Mouse (Mus musculus) neural tube, embryonic 12.5 days (tissue): ENCODE results near the gene Snd1. TPM values are rescaled to one million over a fixed set of nuclear protein-coding genes. Genes with fewer than 3 reads are reported as not detected.

Experiments used
- ATAC-seq: fragments of 200-750 bp; cut with Nextera tagmentation; 2 replicates; pipeline ENCODE4 v1.8.0; 2017; ENCODE audit warnings: low read depth, mild to moderate bottlenecking, moderate TSS enrichment, moderate library complexity; ENCODE audit not compliant: low FRiP score
- H3K27ac ChIP-seq: fragments of 300-500 bp; sonication (generic); 2 replicates; pipeline ENCODE4 v1.5.1; 2016
- H3K27me3 ChIP-seq: fragments of 300-500 bp; sonication (generic); replicated peaks from 2 replicates; pipeline ENCODE4 v1.6.1; 2016; ENCODE audit warnings: mild to moderate bottlenecking
- H3K36me3 ChIP-seq: fragments of 300-500 bp; sonication (generic); 2 replicates; pipeline ENCODE4 v1.6.1; 2016; ENCODE audit warnings: mild to moderate bottlenecking
- H3K4me1 ChIP-seq: fragments of 300-500 bp; sonication (generic); 2 replicates; pipeline ENCODE4 v1.6.1; 2016
- H3K4me2 ChIP-seq: fragments of 300-500 bp; sonication (generic); replicated peaks from 2 replicates; pipeline ENCODE4 v1.6.1; 2016; ENCODE audit warnings: mild to moderate bottlenecking
- H3K4me3 ChIP-seq: fragments of 300-500 bp; sonication (generic); 2 replicates; pipeline ENCODE4 v1.5.1; 2016
- H3K9ac ChIP-seq: fragments of 300-500 bp; sonication (generic); 2 replicates; pipeline ENCODE4 v1.6.1; 2016; ENCODE audit warnings: mild to moderate bottlenecking
- H3K9me3 ChIP-seq: fragments of 300-500 bp; sonication (generic); 2 replicates; pipeline ENCODE4 v1.6.1; 2016; ENCODE audit warnings: mild to moderate bottlenecking
- WGBS: fragments of 180-500 bp; shearing (Covaris S2); methylation state at CpG from one replicate; pipeline ENCODE4 v1.1.7; 2016; 5-methylcytosine and 5-hydroxymethylcytosine counted together
- polyA plus RNA-seq: library from polyadenylated mRNA; unstranded; fragments of >200 nt; fragmentation: Nextera tagmentation; extraction: Ambion mirVana; gene quantifications from 2 replicates; pipeline ENCODE4 v1.2.1, GENCODE M21; 2016

The Snd1 gene
- polyA plus RNA-seq, 1 experiment from 2014 or later: 101 TPM

GRCm38 (mm10) chr6:28975106-28975505 lies 500.2 kb downstream of the Snd1 start:
- no peak overlapping the region for H3K4me3 ChIP-seq
- H3K27ac ChIP-seq: no peak overlapping the region
- H3K4me1 ChIP-seq: 0 out of 2 replicates have a peak, but pooled peaks cover 3% of the 10 kb centered on the region
- no peaks in the 10 kb centered on the region for H3K36me3 ChIP-seq
- ATAC-seq: no peak
- WGBS: 100% methylated on average over 1 of the region's 1 CpGs
- no peak overlapping the region for H3K4me2 ChIP-seq
- no peaks in the 10 kb centered on the region; the same call in 1 of the 2 replicates for H3K27me3 ChIP-seq
- no peaks in the 10 kb centered on the region for H3K9me3 ChIP-seq
- H3K9ac ChIP-seq: no peak overlapping the region

- Histone ChIP-seq H3K27me3 (peaks cover 25% of the 10 kb centered on the region), H3K4me2 (no peak overlapping the region), H3K4me3 (no peak overlapping the region), H3K9me3 (no peaks in the 10 kb centered on the region), H3K36me3 (no peaks in the 10 kb centered on the region), H3K9ac (no peak overlapping the region), H3K27ac (no peak overlapping the region), H3K4me1 (peaks cover 15% of the 10 kb centered on the region; the same call in 1 of the 2 replicates)
- ATAC-seq: no peak
- WGBS: 60% methylated on average over 5 of the region's 5 CpGs
Measured at GRCm38 (mm10) chr6:28978031-28978430, 503.1 kb downstream of the Snd1 start.

GRCm38 (mm10) chr6:28978881-28979280 lies 503.9 kb downstream of the Snd1 start:
- no peak overlapping the region for H3K4me2 ChIP-seq
- 81% methylated on average over 3 of the region's 3 CpGs for WGBS
- H3K4me3 ChIP-seq: no peak overlapping the region
- peaks cover 15% of the 10 kb centered on the region; the same call in 1 of the 2 replicates for H3K4me1 ChIP-seq
- no peak for ATAC-seq
- no peaks in the 10 kb centered on the region for H3K9me3 ChIP-seq
- H3K27ac ChIP-seq: no peak overlapping the region
- H3K9ac ChIP-seq: no peak overlapping the region
- no peaks in the 10 kb centered on the region for H3K36me3 ChIP-seq
- H3K27me3 ChIP-seq: peaks cover 32% of the 10 kb centered on the region

GRCm38 (mm10) chr6:28979586-28979985 lies 504.6 kb downstream of the Snd1 start:
- Histone ChIP-seq H3K9me3 (no peaks in the 10 kb centered on the region), H3K27ac (no peak overlapping the region), H3K4me1 (peaks cover 15% of the 10 kb centered on the region; the same call in 1 of the 2 replicates), H3K4me3 (no peak overlapping the region), H3K36me3 (no peaks in the 10 kb centered on the region), H3K9ac (no peak overlapping the region), H3K4me2 (no peak overlapping the region), H3K27me3 (peaks cover 32% of the 10 kb centered on the region)
- ATAC-seq: no peak
- 70% methylated on average over 8 of the region's 8 CpGs for WGBS

GRCm38 (mm10) chr6:28980219-28980618 lies 505.3 kb downstream of the Snd1 start:
- Histone ChIP-seq H3K9me3 (no peaks in the 10 kb centered on the region), H3K4me2 (peak overlapping the region; percentile 72), H3K4me1 (peaks cover 15% of the 10 kb centered on the region; the same call in 1 of the 2 replicates), H3K27ac (no peak overlapping the region), H3K4me3 (peak overlapping the region; percentile 39), H3K9ac (peak overlapping the region; percentile 66; the same call in 1 of the 2 replicates), H3K36me3 (no peaks in the 10 kb centered on the region), H3K27me3 (peaks cover 32% of the 10 kb centered on the region)
- peak; percentile 31; the same call in 1 of the 2 replicates for ATAC-seq
- 4% methylated on average over 14 of the region's 14 CpGs for WGBS

- Histone ChIP-seq H3K36me3 (no peaks in the 10 kb centered on the region), H3K4me2 (peak overlapping the region; percentile 72), H3K27me3 (peaks cover 32% of the 10 kb centered on the region), H3K4me3 (peak overlapping the region; percentile 39), H3K4me1 (peaks cover 15% of the 10 kb centered on the region; the same call in 1 of the 2 replicates), H3K9me3 (no peaks in the 10 kb centered on the region), H3K9ac (peak overlapping the region; percentile 66), H3K27ac (no peak overlapping the region)
- under 1% methylated on average over 56 of the region's 56 CpGs for WGBS
- ATAC-seq: peak; percentile 84
Measured at GRCm38 (mm10) chr6:28980750-28981584, 506.0 kb downstream of the Snd1 start.

- H3K9ac ChIP-seq: peak overlapping the region; percentile 66
- peak; percentile 46; the same call in 1 of the 2 replicates for ATAC-seq
Measured at GRCm38 (mm10) chr6:28981585-28981948, 506.6 kb downstream of the Snd1 start.

GRCm38 (mm10) chr6:28981966-28982701 lies 507.2 kb downstream of the Snd1 start:
- ATAC-seq: no peak
- peak overlapping the region; percentile 39; the same call in 1 of the 2 replicates for H3K4me3 ChIP-seq
- H3K9ac ChIP-seq: no peak overlapping the region
- peaks cover 32% of the 10 kb centered on the region for H3K27me3 ChIP-seq
- H3K9me3 ChIP-seq: no peaks in the 10 kb centered on the region
- no peak overlapping the region for H3K27ac ChIP-seq
- peak overlapping the region; percentile 72 for H3K4me2 ChIP-seq
- H3K4me1 ChIP-seq: peaks cover 15% of the 10 kb centered on the region; the same call in 1 of the 2 replicates
- 15% methylated on average over 18 of the region's 18 CpGs for WGBS
- no peaks in the 10 kb centered on the region for H3K36me3 ChIP-seq

More at GRCm38 (mm10) chr6:28981585-28981948, 506.6 kb downstream of the Snd1 start:
- H3K27ac ChIP-seq: no peak overlapping the region
- H3K9me3 ChIP-seq: no peaks in the 10 kb centered on the region
- peaks cover 32% of the 10 kb centered on the region for H3K27me3 ChIP-seq
- H3K4me2 ChIP-seq: peak overlapping the region; percentile 72
- WGBS: 3% methylated on average over 18 of the region's 18 CpGs
- peaks cover 15% of the 10 kb centered on the region; the same call in 1 of the 2 replicates for H3K4me1 ChIP-seq
- H3K4me3 ChIP-seq: peak overlapping the region; percentile 39
- H3K36me3 ChIP-seq: no peaks in the 10 kb centered on the region

GRCm38 (mm10) chr6:28982817-28983216 lies 507.9 kb downstream of the Snd1 start:
- Histone ChIP-seq H3K36me3 (no peaks in the 10 kb centered on the region), H3K4me1 (peaks cover 15% of the 10 kb centered on the region; the same call in 1 of the 2 replicates), H3K4me3 (no peak overlapping the region), H3K9me3 (no peaks in the 10 kb centered on the region), H3K9ac (no peak overlapping the region), H3K27me3 (peaks cover 32% of the 10 kb centered on the region), H3K4me2 (no peak overlapping the region), H3K27ac (no peak overlapping the region)
- ATAC-seq: no peak
- WGBS: 91% methylated on average over 1 of the region's 1 CpGs

Other genes with a start within 250 kb of the Snd1 start
- gene Zfp800, start 77.1 kb upstream of the Snd1 start, polyA plus RNA-seq: 22.0 and 27.1 TPM in 2 replicates
- gene Arf5, start 51.6 kb upstream of the Snd1 start, polyA plus RNA-seq: 346 and 362 TPM in 2 replicates
- not detected in 2 replicates for gene Fscn3, start 47.4 kb upstream of the Snd1 start, polyA plus RNA-seq
- gene Gcc1, start 46.7 kb upstream of the Snd1 start, polyA plus RNA-seq: 12.8 and 13.8 TPM in 2 replicates
- not detected in 2 replicates for gene Pax4, start 25.8 kb upstream of the Snd1 start, polyA plus RNA-seq